Mouse (Mus musculus) forebrain, embryonic 10.5 days (tissue): ENCODE measurements at regions not wholly inside any gene's neighbourhood (a gene's known extent, or its start where the extent isn't known, plus 50 kb on each side); places are given as distances from the start of the nearest gene placed in this dataset.

Experiments used
- DNase-seq: peaks from one replicate; pipeline ENCODE4 v3.0.0-alpha.2; 2017; ENCODE audit warnings: low spot score; ENCODE audit errors: extremely low spot score
- H3K27ac ChIP-seq: fragments of 300-500 bp; sonication (generic); 2 replicates; pipeline ENCODE4 v1.5.1; 2016; ENCODE audit warnings: mild to moderate bottlenecking
- H3K27me3 ChIP-seq: fragments of 300-500 bp; sonication (generic); 2 replicates; pipeline ENCODE4 v1.6.1; 2016; ENCODE audit warnings: mild to moderate bottlenecking; ENCODE audit not compliant: poor library complexity, severe bottlenecking
- H3K36me3 ChIP-seq: fragments of 300-500 bp; sonication (generic); replicated peaks from 2 replicates; pipeline ENCODE4 v1.6.1; 2016; ENCODE audit warnings: mild to moderate bottlenecking, moderate library complexity
- H3K4me1 ChIP-seq: fragments of 300-500 bp; sonication (generic); 2 replicates; pipeline ENCODE4 v1.6.1; 2016
- H3K4me3 ChIP-seq: fragments of 300-500 bp; sonication (generic); 2 replicates; pipeline ENCODE4 v1.5.1; 2016; ENCODE audit warnings: mild to moderate bottlenecking, moderate library complexity
- H3K9me3 ChIP-seq: fragments of 300-500 bp; sonication (generic); 2 replicates; pipeline ENCODE4 v1.6.1; 2016; ENCODE audit warnings: mild to moderate bottlenecking, moderate library complexity
- WGBS: fragments of 180-500 bp; shearing (Covaris S2); methylation state at CpG from one replicate; pipeline ENCODE4 v1.1.7; 2016; 5-methylcytosine and 5-hydroxymethylcytosine counted together

DNA sequence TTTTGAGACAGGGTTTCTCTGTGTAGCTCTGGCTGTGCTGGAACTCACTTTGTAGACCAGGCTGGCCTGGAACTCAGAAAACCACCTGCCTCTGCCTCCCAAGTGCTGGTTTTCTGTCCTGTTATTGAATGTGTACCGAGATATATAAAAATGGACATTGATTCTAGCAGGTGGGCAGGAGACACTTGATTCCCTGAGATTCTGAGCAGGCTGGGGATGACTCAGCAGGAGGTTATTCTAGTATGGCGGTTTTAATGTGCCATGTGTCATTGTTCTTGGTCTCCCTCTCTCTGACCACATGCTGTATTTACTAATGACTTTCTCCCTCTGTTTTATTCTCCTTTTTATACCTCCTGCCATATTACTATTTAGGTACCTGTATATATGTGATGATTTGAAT lies 517.2 kb upstream of the Pkn2 start:
- H3K27ac ChIP-seq: no peak overlapping the region
- no peaks in the 10 kb centered on the region for H3K36me3 ChIP-seq

DNA sequence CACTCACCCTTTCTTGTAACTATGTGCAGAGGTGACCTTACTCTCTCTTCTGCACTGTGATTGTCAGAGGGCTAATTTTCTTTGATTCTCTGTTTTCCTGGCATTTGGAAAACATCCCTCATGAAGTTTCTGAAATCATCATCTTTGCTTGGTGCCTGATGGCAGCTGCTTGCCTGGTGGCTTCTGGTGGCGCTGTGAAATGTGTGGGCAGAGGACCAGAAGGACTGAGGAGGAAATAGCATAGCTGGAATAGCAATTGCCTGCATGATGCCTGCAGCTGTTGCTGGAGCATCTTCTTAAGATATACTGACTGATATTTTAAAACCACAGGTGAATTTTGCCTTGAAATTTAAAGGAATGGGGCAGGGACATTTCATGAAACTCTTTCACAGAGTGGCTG lies 502.6 kb upstream of the Pkn2 start:
- Histone ChIP-seq H3K4me3 (no peak overlapping the region), H3K27me3 (no peaks in the 10 kb centered on the region), H3K9me3 (no peaks in the 10 kb centered on the region), H3K4me1 (no peaks in the 10 kb centered on the region; the same call in 1 of the 2 replicates), H3K27ac (no peak overlapping the region), H3K36me3 (no peaks in the 10 kb centered on the region)
- DNase-seq: no peak
- 92% methylated on average over 1 of the region's 1 CpGs for WGBS

More for the DNA sequence above, 517.2 kb upstream of the Pkn2 start:
- no peaks in the 10 kb centered on the region for H3K27me3 ChIP-seq
- H3K4me1 ChIP-seq: no peaks in the 10 kb centered on the region
- DNase-seq: no peak
- H3K9me3 ChIP-seq: no peaks in the 10 kb centered on the region
- H3K4me3 ChIP-seq: no peak overlapping the region
- 71% methylated on average over 2 of the region's 2 CpGs for WGBS

DNA sequence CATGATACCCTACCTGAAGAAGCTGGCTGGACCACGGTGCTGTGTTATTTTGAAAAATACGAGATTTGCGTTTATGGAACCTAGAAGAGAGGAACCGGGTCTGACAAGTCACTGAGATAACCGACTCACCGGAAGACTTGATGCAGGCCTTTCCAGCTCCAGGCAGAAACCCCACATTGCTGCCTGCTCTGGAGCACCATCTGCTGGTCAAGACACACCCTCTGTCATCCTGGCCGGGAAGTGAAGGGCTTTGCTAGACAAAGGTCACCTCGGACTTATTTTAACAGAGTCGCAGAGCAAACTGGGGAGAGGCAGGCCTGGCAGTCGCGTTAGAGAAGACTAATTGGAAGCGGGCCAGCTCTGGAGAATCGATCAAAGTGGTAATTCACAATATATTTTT lies 497.4 kb upstream of the Pkn2 start:
- H3K4me1 ChIP-seq: no peaks in the 10 kb centered on the region; the same call in 1 of the 2 replicates
- no peaks in the 10 kb centered on the region for H3K9me3 ChIP-seq
- H3K27me3 ChIP-seq: no peaks in the 10 kb centered on the region
- H3K36me3 ChIP-seq: no peaks in the 10 kb centered on the region
- no peak overlapping the region for H3K27ac ChIP-seq
- DNase-seq: peak; percentile 78
- 23% methylated on average over 13 of the region's 13 CpGs for WGBS
- no peak overlapping the region for H3K4me3 ChIP-seq

DNA sequence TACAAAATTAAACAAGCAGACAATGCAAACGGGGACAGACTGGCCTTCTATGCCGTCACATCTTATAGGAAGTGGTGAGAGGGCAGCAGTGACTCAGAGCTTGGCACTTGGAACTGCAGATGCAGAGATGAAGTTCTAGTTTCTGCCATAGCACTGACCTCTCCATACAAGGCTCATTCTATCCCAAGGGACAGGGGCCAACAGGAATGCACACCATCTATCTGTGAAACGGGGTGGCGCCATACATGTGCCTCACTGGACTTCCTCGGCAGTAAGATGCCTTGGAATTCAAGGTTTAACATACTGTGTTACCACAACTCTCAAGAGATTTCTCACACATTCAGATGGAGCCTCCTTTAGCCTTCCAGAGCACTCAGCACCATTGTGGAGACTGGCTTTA lies 495.6 kb upstream of the Pkn2 start:
- H3K9me3 ChIP-seq: no peaks in the 10 kb centered on the region
- H3K36me3 ChIP-seq: no peaks in the 10 kb centered on the region
- no peaks in the 10 kb centered on the region for H3K27me3 ChIP-seq
- no peaks in the 10 kb centered on the region; the same call in 1 of the 2 replicates for H3K4me1 ChIP-seq
- no peak overlapping the region for H3K27ac ChIP-seq
- DNase-seq: no peak
- no peak overlapping the region for H3K4me3 ChIP-seq
- 95% methylated on average over 5 of the region's 5 CpGs for WGBS

DNA sequence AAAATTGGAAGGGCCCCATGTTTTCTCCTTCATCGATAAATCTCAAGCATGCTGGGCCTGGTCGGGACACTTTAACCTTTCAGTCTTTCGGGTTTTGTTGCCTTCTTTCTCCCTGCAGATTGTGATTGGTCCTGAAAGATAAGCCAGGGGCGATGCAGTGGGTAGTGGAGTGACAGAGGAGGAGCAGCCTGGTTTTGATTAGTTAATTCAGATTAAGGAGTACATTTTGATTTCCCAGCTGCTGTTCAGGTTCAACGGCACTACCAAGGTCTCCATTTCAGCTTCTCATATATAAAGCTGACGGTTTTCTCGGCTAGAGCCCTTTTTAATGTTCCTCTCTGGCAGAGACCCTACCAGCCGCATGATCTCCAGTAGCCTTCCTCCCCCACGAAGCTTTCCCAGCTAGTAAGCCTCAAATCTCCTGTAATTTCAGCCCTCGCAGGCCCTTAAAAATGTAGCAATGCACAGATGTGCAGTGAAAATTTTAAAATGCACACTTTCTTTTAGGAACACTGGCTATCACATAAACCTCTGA lies 493.8 kb upstream of the Pkn2 start:
- Histone ChIP-seq H3K27ac (no peak overlapping the region), H3K27me3 (no peaks in the 10 kb centered on the region), H3K36me3 (no peaks in the 10 kb centered on the region), H3K9me3 (no peaks in the 10 kb centered on the region), H3K4me1 (no peaks in the 10 kb centered on the region; the same call in 1 of the 2 replicates), H3K4me3 (no peak overlapping the region)
- 75% methylated on average over 10 of the region's 10 CpGs for WGBS
- DNase-seq: no peak

DNA sequence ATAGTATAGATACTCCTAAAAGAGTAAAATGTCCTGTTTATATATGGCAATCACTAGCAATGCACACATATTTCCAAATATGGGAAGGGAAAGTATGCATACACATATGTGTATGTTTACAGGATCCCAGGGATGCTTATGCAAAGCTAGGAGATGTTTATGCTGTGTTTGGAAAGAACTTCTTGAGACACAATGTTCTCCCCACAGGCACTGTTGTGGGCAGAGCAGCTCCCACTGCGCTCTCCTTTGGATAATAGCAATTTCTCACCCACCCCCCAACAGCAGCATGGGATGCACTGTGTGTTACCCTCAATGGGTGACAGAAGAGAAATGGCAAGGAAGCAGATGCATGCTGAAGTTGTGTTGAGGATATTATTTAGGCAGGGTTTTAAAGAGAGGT lies 491.7 kb upstream of the Pkn2 start:
- WGBS: 87% methylated on average over 1 of the region's 1 CpGs
- H3K36me3 ChIP-seq: no peaks in the 10 kb centered on the region
- no peak for DNase-seq
- no peak overlapping the region for H3K4me3 ChIP-seq
- H3K27ac ChIP-seq: no peak overlapping the region
- H3K4me1 ChIP-seq: no peaks in the 10 kb centered on the region
- H3K27me3 ChIP-seq: no peaks in the 10 kb centered on the region
- no peaks in the 10 kb centered on the region for H3K9me3 ChIP-seq

DNA sequence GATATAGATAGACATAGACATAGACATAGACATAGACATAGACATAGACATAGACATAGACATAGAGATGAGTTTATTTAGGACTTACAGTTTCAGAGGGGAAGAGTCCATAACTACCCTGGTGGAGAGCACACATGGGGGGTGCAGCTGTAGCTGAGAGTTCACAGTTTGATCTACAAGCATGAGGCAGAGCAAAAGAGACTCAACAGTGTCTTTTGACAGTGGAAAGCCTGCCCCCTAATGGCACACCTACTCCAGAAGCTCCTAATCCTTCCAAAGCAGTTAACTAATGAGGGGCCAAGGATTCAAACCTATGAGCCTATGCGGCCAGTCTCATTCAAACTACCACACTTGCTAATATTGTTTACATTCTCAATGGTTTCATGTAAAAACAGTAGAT lies 487.2 kb upstream of the Pkn2 start:
- no peak overlapping the region for H3K27ac ChIP-seq
- WGBS: 92% methylated on average over 1 of the region's 1 CpGs
- H3K36me3 ChIP-seq: no peaks in the 10 kb centered on the region
- H3K4me3 ChIP-seq: no peak overlapping the region
- no peaks in the 10 kb centered on the region; the same call in 1 of the 2 replicates for H3K9me3 ChIP-seq
- H3K27me3 ChIP-seq: no peaks in the 10 kb centered on the region
- DNase-seq: no peak
- H3K4me1 ChIP-seq: no peaks in the 10 kb centered on the region

DNA sequence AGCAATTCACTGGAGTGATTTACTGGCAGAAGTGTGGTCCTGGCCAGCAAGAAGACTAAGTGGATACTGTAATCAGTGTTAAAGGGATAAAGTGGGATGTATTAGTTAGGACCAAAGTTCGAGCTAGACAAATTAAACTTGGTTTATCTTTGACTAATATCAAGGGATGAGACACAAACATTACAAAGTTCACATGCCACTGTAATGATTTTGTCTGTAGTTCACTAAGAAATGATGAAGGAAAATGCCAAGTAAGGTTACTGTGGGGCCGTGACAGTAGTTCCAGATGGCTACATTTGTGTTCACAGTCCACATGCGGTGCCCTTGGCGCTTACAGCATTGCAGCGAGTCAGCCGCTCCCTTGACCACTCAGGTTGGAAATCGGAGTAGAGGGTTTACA lies 458.2 kb upstream of the Pkn2 start:
- H3K27me3 ChIP-seq: no peaks in the 10 kb centered on the region
- 0 out of 2 replicates have a peak, but pooled peaks cover 4% of the 10 kb centered on the region for H3K4me1 ChIP-seq
- WGBS: 90% methylated on average over 7 of the region's 7 CpGs

DNA sequence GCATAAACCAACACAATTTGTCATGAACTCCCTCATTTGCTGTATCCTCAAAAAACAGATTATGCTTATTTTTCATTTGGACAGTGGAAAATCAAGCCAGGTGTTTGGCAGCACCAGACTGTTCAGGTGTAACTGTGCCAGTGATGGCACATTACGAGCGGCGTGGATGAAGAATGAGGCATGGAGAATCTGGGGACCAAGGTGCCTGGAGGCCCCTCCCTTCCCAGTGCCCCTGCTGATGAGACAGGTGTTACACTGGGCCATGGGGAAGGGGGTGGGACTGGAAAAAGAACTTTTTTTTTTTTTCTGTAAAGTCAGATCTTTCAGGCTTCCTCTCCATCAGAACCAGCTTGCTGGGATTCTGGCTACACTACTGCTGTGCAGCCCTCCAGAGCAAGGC lies 451.5 kb upstream of the Pkn2 start:
- H3K36me3 ChIP-seq: no peaks in the 10 kb centered on the region
- 93% methylated on average over 3 of the region's 3 CpGs for WGBS
- H3K9me3 ChIP-seq: no peaks in the 10 kb centered on the region
- no peak overlapping the region for H3K4me3 ChIP-seq
- H3K27me3 ChIP-seq: no peaks in the 10 kb centered on the region
- no peak overlapping the region for H3K27ac ChIP-seq
- H3K4me1 ChIP-seq: 0 out of 2 replicates have a peak, but pooled peaks cover 4% of the 10 kb centered on the region
- DNase-seq: no peak

More for the DNA sequence above, 458.2 kb upstream of the Pkn2 start:
- H3K4me3 ChIP-seq: no peak overlapping the region
- no peaks in the 10 kb centered on the region for H3K36me3 ChIP-seq
- no peak overlapping the region for H3K27ac ChIP-seq
- no peaks in the 10 kb centered on the region for H3K9me3 ChIP-seq
- no peak for DNase-seq

DNA sequence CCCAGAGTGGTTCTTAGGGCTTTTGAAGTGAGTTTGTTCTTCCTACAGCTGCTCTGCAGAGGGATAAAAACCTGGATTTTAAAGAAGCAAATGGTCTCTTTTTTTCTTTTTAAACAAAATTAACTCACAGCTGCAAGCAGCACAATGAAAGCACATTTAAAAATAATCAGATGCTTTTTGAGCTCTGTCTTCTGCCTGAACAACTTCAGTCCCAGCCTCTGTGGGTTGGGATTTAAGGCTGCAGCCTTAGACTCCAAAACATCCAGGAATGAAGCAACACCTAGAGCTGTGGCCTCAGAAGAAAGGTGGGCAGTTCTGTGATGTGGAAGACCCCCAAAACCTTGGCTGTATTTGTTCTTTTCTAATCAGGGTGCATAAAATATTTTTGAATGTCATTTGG lies 446.7 kb upstream of the Pkn2 start:
- H3K27me3 ChIP-seq: no peaks in the 10 kb centered on the region
- no peaks in the 10 kb centered on the region for H3K9me3 ChIP-seq
- H3K36me3 ChIP-seq: no peaks in the 10 kb centered on the region
- DNase-seq: no peak
- H3K4me3 ChIP-seq: no peak overlapping the region
- no peak overlapping the region for H3K27ac ChIP-seq
- no peaks in the 10 kb centered on the region for H3K4me1 ChIP-seq

DNA sequence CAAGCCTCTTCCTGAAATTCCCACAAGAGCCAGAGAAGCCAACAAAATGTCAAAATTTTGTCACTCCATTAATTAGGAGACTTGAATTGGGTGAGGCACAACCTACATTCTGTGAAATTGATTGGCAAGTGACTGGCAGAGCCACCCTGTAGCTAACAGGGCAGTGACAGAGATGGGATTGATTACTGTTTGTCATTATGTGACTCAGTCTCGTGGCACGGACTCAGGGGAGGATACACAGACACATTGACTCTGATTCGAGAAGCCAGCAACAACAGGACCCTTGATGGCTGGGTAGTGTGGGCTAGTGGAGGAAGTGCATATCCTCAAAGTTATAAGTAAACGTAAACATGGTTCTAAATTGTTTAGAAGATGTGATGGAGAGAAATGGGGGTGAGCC lies 445.8 kb upstream of the Pkn2 start:
- no peaks in the 10 kb centered on the region for H3K27me3 ChIP-seq
- no peak for DNase-seq
- no peaks in the 10 kb centered on the region for H3K36me3 ChIP-seq
- no peak overlapping the region for H3K27ac ChIP-seq
- H3K9me3 ChIP-seq: no peaks in the 10 kb centered on the region
- no peak overlapping the region for H3K4me3 ChIP-seq
- WGBS: 84% methylated on average over 4 of the region's 4 CpGs
- H3K4me1 ChIP-seq: no peaks in the 10 kb centered on the region

DNA sequence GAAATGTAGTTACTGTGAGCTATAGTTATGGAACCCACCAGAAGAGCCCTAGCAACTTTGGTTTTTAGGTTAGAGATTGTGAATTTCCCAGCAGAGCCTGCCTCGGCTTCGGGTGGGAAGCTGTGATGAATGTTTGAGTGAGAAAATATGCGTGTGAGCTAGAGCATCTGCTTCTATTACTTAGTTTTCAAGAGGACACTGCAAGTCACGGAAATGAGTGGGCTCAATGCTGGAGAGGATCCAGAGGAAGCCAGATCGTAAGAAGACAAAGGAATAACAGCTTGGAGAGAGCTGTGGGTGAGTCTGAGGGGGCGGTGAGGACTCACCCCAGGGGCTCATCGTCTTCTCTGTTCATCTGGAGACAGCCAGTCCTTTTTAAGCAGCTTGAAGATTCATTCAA lies 434.7 kb upstream of the Pkn2 start:
- no peaks in the 10 kb centered on the region for H3K27me3 ChIP-seq
- H3K4me3 ChIP-seq: no peak overlapping the region
- no peak for DNase-seq
- H3K4me1 ChIP-seq: no peaks in the 10 kb centered on the region
- no peaks in the 10 kb centered on the region for H3K9me3 ChIP-seq
- H3K27ac ChIP-seq: no peak overlapping the region
- H3K36me3 ChIP-seq: no peaks in the 10 kb centered on the region
- whole genome bisulfite sequencing: 84% methylated on average over 7 of the region's 7 CpGs

DNA sequence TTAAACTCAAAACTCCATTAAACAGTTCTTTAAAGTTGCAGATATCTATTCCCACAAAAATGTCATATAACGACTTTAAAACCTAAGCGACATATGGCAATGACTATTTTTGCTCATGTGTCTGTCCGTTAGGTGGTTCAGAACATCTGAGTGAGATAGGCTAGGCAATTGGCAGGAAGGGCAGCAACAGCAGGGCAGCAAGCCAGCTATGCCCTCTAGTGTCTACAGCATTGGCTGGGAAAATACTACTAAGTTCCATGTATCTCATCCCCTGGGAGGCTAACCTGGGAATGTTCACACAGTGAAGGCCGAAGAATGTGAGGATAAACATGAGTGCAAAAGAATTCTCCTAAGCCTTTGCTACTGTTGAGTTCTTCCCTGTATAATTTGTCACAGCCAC lies 410.0 kb upstream of the Pkn2 start:
- WGBS: 91% methylated on average over 4 of the region's 4 CpGs
- no peak overlapping the region for H3K4me3 ChIP-seq
- no peaks in the 10 kb centered on the region for H3K36me3 ChIP-seq
- no peaks in the 10 kb centered on the region for H3K27me3 ChIP-seq
- no peaks in the 10 kb centered on the region for H3K4me1 ChIP-seq
- H3K9me3 ChIP-seq: no peaks in the 10 kb centered on the region
- DNase-seq: no peak
- H3K27ac ChIP-seq: no peak overlapping the region

DNA sequence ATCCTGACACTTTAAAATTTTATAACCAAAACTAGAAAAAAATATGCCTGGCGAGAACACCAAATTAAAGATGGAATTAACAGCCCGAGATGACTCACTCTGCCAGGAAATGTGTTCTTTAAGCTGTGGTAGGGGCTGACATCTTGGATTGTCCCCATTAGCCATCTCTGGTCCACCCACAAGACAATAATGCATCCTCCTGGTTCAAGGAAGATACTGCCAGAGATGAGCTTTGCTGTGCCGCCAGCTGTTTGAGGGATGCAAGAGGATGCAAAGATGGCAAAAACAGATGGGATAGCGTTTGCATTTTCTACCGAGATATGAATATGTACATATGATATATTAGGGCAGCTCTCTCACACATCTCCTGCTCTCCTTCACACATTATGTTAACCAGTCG lies 382.3 kb upstream of the Pkn2 start:
- H3K4me1 ChIP-seq: no peaks in the 10 kb centered on the region
- H3K27me3 ChIP-seq: no peaks in the 10 kb centered on the region
- no peak for DNase-seq
- 92% methylated on average over 6 of the region's 6 CpGs for WGBS
- H3K36me3 ChIP-seq: no peaks in the 10 kb centered on the region
- no peak overlapping the region for H3K27ac ChIP-seq
- no peaks in the 10 kb centered on the region for H3K9me3 ChIP-seq
- H3K4me3 ChIP-seq: no peak overlapping the region
